Mouse (Mus musculus): Measurements from ENCODE around the gene H2-Ke6. TPM values are rescaled to one million over a fixed set of nuclear protein-coding genes. Genes with fewer than 3 reads are reported as not detected.

Gene H2-Ke6
- 96.6 and 160 TPM in 2 replicates for polyA plus RNA-seq (2012; rRNA removed)

GRCm38 (mm10) chr17:34027656-34028223, at the start of gene H2-Ke6:
TSS of gene H2-Ke6 (minus strand) at chr17:34028060.

GRCm38 (mm10) chr17:34038878-34039561, 11.2 kb upstream of the H2-Ke6 start, which contains the start of gene Col11a2:
TSS of gene Col11a2 (plus strand) at chr17:34039437.

GRCm38 (mm10) chr17:34031465-34032173, 3.8 kb upstream of the H2-Ke6 start, which contains the start of the genes Slc39a7 and Rxrb:
TSS of gene Slc39a7 (minus strand) at chr17:34031682.
TSS of gene Rxrb (plus strand) at chr17:34031812.

GRCm38 (mm10) chr17:34024317-34024821, 3.5 kb downstream of the H2-Ke6 start, which contains the start of gene Ring1:
TSS of gene Ring1 (minus strand) at chr17:34024680.

GRCm38 (mm10) chr17:34000150-34000537, 27.7 kb downstream of the H2-Ke6 start, which contains the start of gene H2-K1:
TSS of gene H2-K1 (minus strand) at chr17:34000347.

Other genes with a start within 250 kb of the H2-Ke6 start
- gene Angptl4, start 246.2 kb downstream of the H2-Ke6 start, polyA plus RNA-seq (2012; rRNA removed), result 9.9 and 15.8 TPM in 2 replicates
- 26.6 and 36.0 TPM in 2 replicates for gene Kank3, start 217.5 kb downstream of the H2-Ke6 start, polyA plus RNA-seq (2012; rRNA removed)
- 1,507 and 1,646 TPM in 2 replicates for gene Rps28, start 203.5 kb downstream of the H2-Ke6 start, polyA plus RNA-seq (2012; rRNA removed)
- 204 and 305 TPM in 2 replicates for gene Ndufa7, start 203.5 kb downstream of the H2-Ke6 start, polyA plus RNA-seq (2012; rRNA removed)
- 44.5 and 53.5 TPM in 2 replicates for gene Cd320, start 185.0 kb downstream of the H2-Ke6 start, polyA plus RNA-seq (2012; rRNA removed)
- not detected in 2 replicates for gene Gm7029, start 154.2 kb downstream of the H2-Ke6 start, polyA plus RNA-seq (2012; rRNA removed)
- gene Kifc1, start 137.4 kb downstream of the H2-Ke6 start, polyA plus RNA-seq (2012; rRNA removed), result 69.2 and 101 TPM in 2 replicates
- gene Platr17, start 122.9 kb downstream of the H2-Ke6 start, polyA plus RNA-seq (2012; rRNA removed), result 0.31 and 0.34 TPM in 2 replicates
- gene Daxx, start 118.6 kb downstream of the H2-Ke6 start, polyA plus RNA-seq (2012; rRNA removed), result 44.9 and 59.5 TPM in 2 replicates
- 10.9 and 14.0 TPM in 2 replicates for gene Tapbp, start 112.2 kb downstream of the H2-Ke6 start, polyA plus RNA-seq (2012; rRNA removed)
- gene Zbtb22, start 112.2 kb downstream of the H2-Ke6 start, polyA plus RNA-seq (2012; rRNA removed), result 29.6 and 32.9 TPM in 2 replicates
- 130 and 228 TPM in 2 replicates for gene Rgl2, start 98.5 kb downstream of the H2-Ke6 start, polyA plus RNA-seq (2012; rRNA removed)
- gene Pfdn6, start 87.7 kb downstream of the H2-Ke6 start, polyA plus RNA-seq (2012; rRNA removed), result 119 and 140 TPM in 2 replicates
- 32.1 and 46.5 TPM in 2 replicates for gene Wdr46, start 87.4 kb downstream of the H2-Ke6 start, polyA plus RNA-seq (2012; rRNA removed)
- gene B3galt4, start 76.6 kb downstream of the H2-Ke6 start, polyA plus RNA-seq (2012; rRNA removed), result 4.3 and 4.7 TPM in 2 replicates
- 44.6 and 48.5 TPM in 2 replicates for gene Vps52, start 72.2 kb downstream of the H2-Ke6 start, polyA plus RNA-seq (2012; rRNA removed)
- gene Rps18, start 72.1 kb downstream of the H2-Ke6 start, polyA plus RNA-seq (2012; rRNA removed), result 1,239 and 1,610 TPM in 2 replicates
- 26.7 and 37.4 TPM in 2 replicates for gene H2-K1, start 27.7 kb downstream of the H2-Ke6 start, polyA plus RNA-seq (2012; rRNA removed)
- 55.3 and 116 TPM in 2 replicates for gene Ring1, start 3.4 kb downstream of the H2-Ke6 start, polyA plus RNA-seq (2012; rRNA removed)
- 118 and 126 TPM in 2 replicates for gene Slc39a7, start 3.6 kb upstream of the H2-Ke6 start, polyA plus RNA-seq (2012; rRNA removed)
- 70.8 and 149 TPM in 2 replicates for gene Rxrb, start 3.8 kb upstream of the H2-Ke6 start, polyA plus RNA-seq (2012; rRNA removed)
- 7.9 and 11.4 TPM in 2 replicates for gene Col11a2, start 11.4 kb upstream of the H2-Ke6 start, polyA plus RNA-seq (2012; rRNA removed)
- 0.30 and 0.45 TPM in 2 replicates for gene H2-Oa, start 64.3 kb upstream of the H2-Ke6 start, polyA plus RNA-seq (2012; rRNA removed)
- gene H2-DMa, start 91.5 kb upstream of the H2-Ke6 start, polyA plus RNA-seq (2012; rRNA removed), result 5.2 and 6.9 TPM in 2 replicates
- 188 and 203 TPM in 2 replicates for gene Brd2, start 94.6 kb upstream of the H2-Ke6 start, polyA plus RNA-seq (2012; rRNA removed)
- gene H2-DMb2, start 115.2 kb upstream of the H2-Ke6 start, polyA plus RNA-seq (2012; rRNA removed), result 0.04 and 0.15 TPM in 2 replicates
- 0.34 and 0.46 TPM in 2 replicates for gene H2-DMb1, start 125.0 kb upstream of the H2-Ke6 start, polyA plus RNA-seq (2012; rRNA removed)
- 0.89 and 1.6 TPM in 2 replicates for gene Tap1, start 159.5 kb upstream of the H2-Ke6 start, polyA plus RNA-seq (2012; rRNA removed)
- gene Psmb9, start 159.7 kb upstream of the H2-Ke6 start, polyA plus RNA-seq (2012; rRNA removed), result 0.78 and 0.89 TPM in 2 replicates
- gene Psmb8, start 169.7 kb upstream of the H2-Ke6 start, polyA plus RNA-seq (2012; rRNA removed), result 2.1 and 2.8 TPM in 2 replicates
- gene Tap2, start 175.5 kb upstream of the H2-Ke6 start, polyA plus RNA-seq (2012; rRNA removed), result 0.62 and 1.1 TPM in 2 replicates
- not detected in 2 replicates for gene H2-Ob, start 210.8 kb upstream of the H2-Ke6 start, polyA plus RNA-seq (2012; rRNA removed)
- gene H2-Ab1, start 229.6 kb upstream of the H2-Ke6 start, polyA plus RNA-seq (2012; rRNA removed), result 2.3 and 2.9 TPM in 2 replicates

Measured in central nervous system, embryonic 11.5 days (tissue).